Mouse (Mus musculus): ENCODE results near the gene Ncor2. TPM values are rescaled to one million over a fixed set of nuclear protein-coding genes. Genes with fewer than 3 reads are reported as not detected.

Ncor2 gene
- polyA plus RNA-seq, 1 experiment, result 22.8 TPM

- no peak for DNase-seq (ENCODE audit: low read depth, low spot score)
- WGBS, result 5% methylated on average over 11 of the region's 11 CpGs
Observed at GRCm38 (mm10) chr5:125134795-125135468, 44.1 kb downstream of the Ncor2 start.

- DNase-seq (ENCODE audit: low read depth, low spot score), result no peak
- 30% methylated on average over 7 of the region's 7 CpGs for WGBS
Observed at GRCm38 (mm10) chr5:125134391-125134790, 44.6 kb downstream of the Ncor2 start.

GRCm38 (mm10) chr5:125133651-125134050 lies 45.4 kb downstream of the Ncor2 start:
- no peak for DNase-seq (ENCODE audit: low read depth, low spot score)
- WGBS, result 42% methylated on average over 4 of the region's 4 CpGs

GRCm38 (mm10) chr5:125132566-125133260 lies 46.3 kb downstream of the Ncor2 start:
- WGBS, result 96% methylated on average over 13 of the region's 13 CpGs
- DNase-seq (ENCODE audit: low read depth, low spot score), result no peak

- 82% methylated on average over 2 of the region's 2 CpGs for WGBS
- no peak for DNase-seq (ENCODE audit: low read depth, low spot score)
Observed at GRCm38 (mm10) chr5:125132069-125132468, 47.0 kb downstream of the Ncor2 start.

GRCm38 (mm10) chr5:125130406-125130805 lies 48.6 kb downstream of the Ncor2 start:
- 85% methylated on average over 3 of the region's 3 CpGs for WGBS
- DNase-seq (ENCODE audit: low read depth, low spot score), result no peak

GRCm38 (mm10) chr5:125128939-125129385 lies 50.1 kb downstream of the Ncor2 start:
- 56% methylated on average over 14 of the region's 14 CpGs for WGBS

GRCm38 (mm10) chr5:125127920-125128319 lies 51.1 kb downstream of the Ncor2 start:
- WGBS, result 35% methylated on average over 1 of the region's 1 CpGs
- no peak for DNase-seq (ENCODE audit: low read depth, low spot score)

More at GRCm38 (mm10) chr5:125128939-125129385, 50.1 kb downstream of the Ncor2 start:
- DNase-seq (ENCODE audit: low read depth, low spot score), result no peak

- 39% methylated on average over 4 of the region's 4 CpGs for WGBS
- no peak for DNase-seq (ENCODE audit: low read depth, low spot score)
Observed at GRCm38 (mm10) chr5:125127426-125127825, 51.6 kb downstream of the Ncor2 start.

- WGBS, result 59% methylated on average over 4 of the region's 4 CpGs
- no peak for DNase-seq (ENCODE audit: low read depth, low spot score)
Observed at GRCm38 (mm10) chr5:125125966-125126464, 53.0 kb downstream of the Ncor2 start.

- 58% methylated on average over 3 of the region's 3 CpGs for WGBS
- no peak for DNase-seq (ENCODE audit: low read depth, low spot score)
Observed at GRCm38 (mm10) chr5:125125219-125125618, 53.8 kb downstream of the Ncor2 start.

GRCm38 (mm10) chr5:125124002-125124401 lies 55.0 kb downstream of the Ncor2 start:
- DNase-seq (ENCODE audit: low read depth, low spot score), result no peak
- 91% methylated on average over 7 of the region's 7 CpGs for WGBS

GRCm38 (mm10) chr5:125123206-125123605 lies 55.8 kb downstream of the Ncor2 start:
- 78% methylated on average over 3 of the region's 3 CpGs for WGBS
- DNase-seq (ENCODE audit: low read depth, low spot score), result no peak

GRCm38 (mm10) chr5:125122546-125122945 lies 56.5 kb downstream of the Ncor2 start:
- 79% methylated on average over 7 of the region's 7 CpGs for WGBS
- no peak for DNase-seq (ENCODE audit: low read depth, low spot score)

- no peak for DNase-seq (ENCODE audit: low read depth, low spot score)
- WGBS, result 88% methylated on average over 7 of the region's 7 CpGs
Observed at GRCm38 (mm10) chr5:125122049-125122448, 57.0 kb downstream of the Ncor2 start.

GRCm38 (mm10) chr5:125120517-125121303 lies 58.3 kb downstream of the Ncor2 start:
- no peak for DNase-seq (ENCODE audit: low read depth, low spot score)
- WGBS, result 69% methylated on average over 17 of the region's 17 CpGs

GRCm38 (mm10) chr5:125117238-125117637 lies 61.8 kb downstream of the Ncor2 start:
- WGBS, result 64% methylated on average over 5 of the region's 5 CpGs
- no peak for DNase-seq (ENCODE audit: low read depth, low spot score)

GRCm38 (mm10) chr5:125113029-125113428 lies 66.0 kb downstream of the Ncor2 start:
- 72% methylated on average over 5 of the region's 5 CpGs for WGBS
- no peak for DNase-seq (ENCODE audit: low read depth, low spot score)

GRCm38 (mm10) chr5:125112588-125112987 lies 66.4 kb downstream of the Ncor2 start:
- WGBS, result 76% methylated on average over 1 of the region's 1 CpGs
- no peak for DNase-seq (ENCODE audit: low read depth, low spot score)

GRCm38 (mm10) chr5:125111137-125111536 lies 67.9 kb downstream of the Ncor2 start:
- no peak for DNase-seq (ENCODE audit: low read depth, low spot score)
- WGBS, result 30% methylated on average over 6 of the region's 6 CpGs

Measured in large intestine, adult 2 months (tissue).